Mouse (Mus musculus) adrenal gland, postnatal 36 days (tissue): ENCODE measurements around the gene Taok1. TPM values are rescaled to one million over a fixed set of nuclear protein-coding genes. Genes with fewer than 3 reads are reported as not detected.
"Not testable (repeated sequence)": the region's sequence is repeated elsewhere in the genome, so short reads cannot be mapped to it uniquely, and the experiment has no call there.

ENCODE experiments used
- DNase-seq, 2 experiments: peaks; one replicate each; pipeline ENCODE4 v3.0.0; 2021; ENCODE audit warnings: mixed read lengths in 1 of 2
- total RNA-seq, 2 experiments: library from RNA; stranded (reverse); gene quantifications; 2 replicates each; pipeline ENCODE4 v1.2.3; 2021

Gene Taok1
- total RNA-seq, 2 experiments from 2014 or later = 59.9 to 60.0 TPM

GRCm38 (mm10) chr11:77590801-77591200 is 16.8 kb downstream of the Taok1 start:
- no peak for DNase-seq

DNA sequence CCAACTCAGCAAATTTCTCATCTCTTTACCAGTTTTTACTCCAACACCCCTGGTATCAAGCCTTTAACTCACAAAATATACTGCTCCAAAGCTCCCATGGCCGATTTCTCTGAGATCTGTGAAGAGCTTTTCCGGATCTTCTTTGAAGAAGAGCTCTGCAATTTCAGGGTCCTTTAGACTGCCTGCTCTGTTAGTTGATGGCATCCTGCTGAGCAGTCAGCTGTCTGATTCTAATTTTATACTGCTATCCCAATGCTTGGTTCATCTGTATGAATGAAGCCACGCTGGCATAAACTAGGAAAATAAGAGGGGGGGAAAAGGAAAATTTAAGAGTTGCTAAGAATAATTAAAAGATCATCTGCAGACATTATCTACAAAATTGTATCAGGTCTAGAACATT is 22.4 kb downstream of the Taok1 start:
- no peak for DNase-seq

DNA sequence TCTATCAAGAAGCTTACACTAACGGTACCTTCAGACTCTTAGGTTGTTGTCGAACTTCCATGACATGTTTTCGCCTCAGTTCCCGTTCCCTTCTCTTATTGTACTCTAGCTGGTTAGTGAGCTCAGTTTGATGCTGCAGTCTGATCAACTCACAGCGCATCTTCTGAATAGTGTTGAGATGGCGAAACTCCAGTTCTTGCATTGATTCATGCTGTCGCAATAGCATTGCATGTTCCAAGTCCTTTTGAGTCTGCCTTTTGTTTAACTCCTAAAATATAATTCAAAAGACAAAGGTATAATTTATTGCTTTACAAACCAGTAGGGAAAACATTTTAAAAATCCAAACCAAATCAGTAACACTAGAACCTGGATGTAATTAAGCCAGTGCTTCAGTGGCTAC is 62.4 kb downstream of the Taok1 start:
- DNase-seq = no peak

DNA sequence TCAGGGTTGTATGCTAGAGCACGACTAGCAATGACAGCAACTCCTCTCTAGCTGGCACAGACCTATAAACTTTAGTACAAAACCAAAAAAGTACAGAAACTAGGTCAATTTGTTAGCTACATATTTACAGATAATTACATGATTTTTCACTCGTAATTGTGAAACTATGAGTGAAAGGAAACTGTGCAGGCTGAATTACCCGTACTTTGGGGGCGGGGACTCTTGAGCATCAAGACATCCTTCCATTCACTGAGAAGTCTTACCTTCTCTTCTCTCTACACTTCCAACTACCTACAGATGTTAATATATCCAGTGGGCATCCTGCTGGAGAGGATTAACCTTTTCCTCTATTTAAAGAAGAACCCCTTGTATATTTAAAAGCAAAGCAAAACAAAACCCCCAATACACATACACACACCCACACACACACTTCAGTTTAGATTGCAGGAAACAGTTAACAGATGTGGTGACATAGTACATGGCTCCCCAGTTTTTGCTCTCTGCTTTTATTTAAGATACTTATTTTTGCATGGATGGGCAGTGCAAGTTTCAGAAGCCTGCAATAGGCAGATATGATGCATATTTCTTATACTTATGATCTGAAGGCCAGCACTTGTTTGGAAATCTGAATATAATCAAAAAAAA is 75.3 kb downstream of the Taok1 start:
- no peak for DNase-seq

DNA sequence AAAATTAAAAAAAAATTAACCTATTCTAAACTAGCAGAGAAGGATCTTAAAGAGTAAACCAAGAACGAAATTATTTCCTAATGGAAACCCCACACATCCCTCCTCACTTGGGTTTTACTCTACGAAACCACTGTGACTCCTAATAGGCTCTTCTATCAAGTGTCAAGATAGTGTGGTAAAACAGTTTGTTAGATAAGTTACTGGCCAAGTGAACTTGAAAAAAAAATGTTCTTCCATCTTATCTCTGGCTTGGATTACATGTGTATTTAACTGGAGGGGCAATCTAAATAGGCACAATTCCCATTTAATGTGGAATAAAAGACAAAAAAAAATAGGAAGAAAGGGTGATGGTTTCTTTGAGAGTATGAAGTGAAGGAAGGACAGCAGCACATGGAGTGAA is 76.8 kb downstream of the Taok1 start:
- no peak for DNase-seq

DNA sequence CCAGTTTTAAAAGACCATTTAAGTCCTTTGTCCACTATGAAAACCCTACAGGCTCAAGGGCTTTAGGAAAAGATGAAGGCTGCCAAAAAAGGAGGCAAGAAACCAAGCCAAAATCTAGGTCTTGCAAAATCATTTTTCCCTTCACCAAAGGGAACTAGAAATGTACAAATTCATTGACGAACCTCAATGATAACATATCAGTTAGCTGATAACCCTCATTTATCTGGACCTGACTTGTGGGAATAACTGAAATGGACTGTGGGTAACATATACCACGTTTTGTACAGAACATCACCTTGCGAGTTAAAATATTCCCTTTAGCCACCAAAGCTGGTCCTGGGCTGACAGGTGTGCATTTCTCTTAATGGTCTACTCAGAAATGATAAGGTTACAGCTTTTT is 78.0 kb downstream of the Taok1 start:
- no peak for DNase-seq

DNA sequence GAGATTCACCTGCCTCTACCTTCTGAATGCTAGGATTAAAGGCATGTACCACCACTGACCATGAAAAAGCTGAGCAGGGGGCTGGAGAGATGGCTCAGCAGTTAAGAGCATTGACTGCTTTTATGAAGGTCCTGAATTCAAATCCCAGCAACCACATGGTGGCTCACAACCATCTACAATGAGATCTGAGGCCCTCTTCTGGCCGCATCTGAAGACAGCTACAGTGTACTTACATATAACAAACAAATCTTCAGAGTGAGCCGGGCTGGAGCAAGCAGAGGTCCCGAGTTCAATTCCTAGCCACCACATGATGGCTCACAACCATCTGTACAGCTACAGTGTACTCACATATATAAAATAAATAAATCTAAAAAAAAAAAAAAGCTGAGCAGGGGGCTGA is 79.2 kb downstream of the Taok1 start:
- not testable (repeated sequence) for DNase-seq

GRCm38 (mm10) chr11:77525804-77526486 is 81.7 kb downstream of the Taok1 start:
- DNase-seq = no peak

- no peak for DNase-seq
These were observed 86.8 kb downstream of the Taok1 start for GRCm38 (mm10) chr11:77520601-77521529.

DNA sequence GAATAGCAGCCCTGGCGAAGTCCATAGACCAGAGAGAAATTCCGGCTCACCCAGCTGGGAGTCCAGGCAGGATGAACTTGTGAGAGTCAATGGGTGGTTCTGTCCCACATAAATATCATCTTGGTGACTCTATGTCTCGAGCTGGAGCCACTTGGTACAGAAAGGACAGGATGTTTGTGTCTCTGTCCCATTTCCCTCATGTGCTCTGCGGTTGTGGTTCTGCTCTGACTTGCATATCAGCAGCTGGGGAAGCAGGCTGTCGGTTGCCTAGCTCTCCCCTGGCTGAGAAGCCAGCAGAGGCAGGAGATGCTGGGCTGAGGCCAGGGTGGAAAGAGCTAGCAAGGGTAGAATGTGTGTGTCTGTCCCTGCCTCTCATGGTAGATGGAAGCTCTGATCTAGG is 88.6 kb downstream of the Taok1 start, which contains the start of gene Gm10392:
TSS of gene Gm10392 (minus strand) at position 156 of the 400 bp plus-strand sequence.
- no peak for DNase-seq

GRCm38 (mm10) chr11:77518051-77518798 is 89.4 kb downstream of the Taok1 start:
- DNase-seq = peak in 1 of 2 experiments; percentile 65

DNA sequence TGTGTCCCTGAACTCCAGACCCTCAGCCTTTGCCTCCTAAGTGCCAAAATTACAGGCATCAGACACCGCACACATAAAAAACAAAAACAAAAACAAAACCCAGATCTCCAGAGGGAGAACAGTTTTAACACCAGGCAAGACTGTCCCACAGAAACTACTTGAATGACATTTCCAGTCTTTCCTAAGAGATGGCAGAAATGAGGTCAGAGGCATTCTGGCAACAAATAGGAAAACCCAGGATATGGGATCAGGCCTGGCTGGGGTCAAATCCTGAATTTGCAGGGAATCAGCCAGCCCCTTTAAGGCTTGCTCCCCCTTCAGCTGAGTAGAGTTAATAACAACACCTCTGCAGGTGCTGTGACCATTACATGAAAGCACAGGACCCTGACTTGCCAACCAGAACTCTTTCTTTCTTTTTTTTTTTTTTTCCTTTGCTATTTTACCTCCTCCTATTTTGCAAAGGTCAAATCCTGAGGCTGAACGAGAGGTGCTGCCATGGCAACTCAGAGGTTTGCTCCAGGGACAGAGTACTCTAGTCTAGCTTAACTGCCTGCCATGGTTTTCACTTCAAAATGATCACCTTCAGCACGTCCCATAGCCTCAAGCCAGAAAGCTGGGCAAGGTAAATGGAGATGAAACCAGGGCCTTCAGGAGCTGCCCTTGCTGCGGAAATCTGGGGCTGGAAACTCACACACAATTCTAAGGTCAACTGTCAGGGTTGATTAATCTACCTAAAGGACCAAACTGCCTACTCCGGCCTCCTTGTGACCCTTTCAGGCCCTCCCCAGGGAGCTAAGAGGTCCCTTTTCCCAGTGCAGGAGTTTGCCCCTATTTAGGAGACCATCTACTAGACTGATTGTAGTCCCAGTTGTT is 90.8 kb downstream of the Taok1 start:
- no peak for DNase-seq

GRCm38 (mm10) chr11:77515637-77516552 is 91.7 kb downstream of the Taok1 start, which contains the start of gene Trp53i13:
Gene Trp53i13 (minus strand): TSS chr11:77515980.
- DNase-seq = no peak

- peak; percentile 94 for DNase-seq
These were observed 92.6 kb downstream of the Taok1 start, which contains the start of gene Abhd15 for GRCm38 (mm10) chr11:77514832-77515636. Gene Abhd15 (plus strand): TSS chr11:77515121.

GRCm38 (mm10) chr11:77514281-77514831 is 93.3 kb downstream of the Taok1 start:
- no peak for DNase-seq

DNA sequence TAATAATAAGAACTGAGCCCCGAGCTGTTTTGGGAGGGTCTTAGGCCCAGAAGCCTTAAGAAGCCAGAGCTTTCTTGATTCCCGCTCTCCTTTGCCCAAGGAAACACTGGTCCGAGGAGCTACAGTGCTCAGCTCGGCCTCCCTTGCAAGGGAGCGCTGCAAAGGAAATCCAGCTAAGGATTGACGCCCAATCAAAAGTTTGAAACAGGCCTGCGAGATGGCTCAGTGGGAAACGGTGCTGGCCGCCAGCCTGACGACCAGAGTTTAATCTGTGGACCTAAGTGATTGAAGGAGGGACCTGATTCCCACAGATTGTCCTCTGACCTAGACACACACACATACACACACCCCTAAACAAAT is 93.8 kb downstream of the Taok1 start:
- no peak for DNase-seq

GRCm38 (mm10) chr11:77512891-77513810 is 94.5 kb downstream of the Taok1 start:
- peak; percentile 90 to 94 for DNase-seq
